Mouse (Mus musculus) forebrain, embryonic 16.5 days (tissue): ENCODE measurements around the gene Scgb2b19. TPM values are rescaled to one million over a fixed set of nuclear protein-coding genes. Genes with fewer than 3 reads are reported as not detected.
"Not testable (repeated sequence)": the region's sequence is repeated elsewhere in the genome, so short reads cannot be mapped to it uniquely, and the experiment has no call there.

Experiments
- ATAC-seq: fragments of 200-750 bp; cut with Nextera tagmentation; 2 replicates; pipeline ENCODE4 v1.8.0; 2017; ENCODE audit warnings: mild to moderate bottlenecking, moderate library complexity
- H3K27ac ChIP-seq: fragments of 300-500 bp; sonication (generic); 2 replicates; pipeline ENCODE4 v1.5.1; 2014; ENCODE audit warnings: low read length, control low read depth
- H3K27me3 ChIP-seq: fragments of 300-500 bp; sonication (generic); replicated peaks from 2 replicates; pipeline ENCODE4 v1.6.1; 2014; ENCODE audit warnings: low read length; ENCODE audit not compliant: control insufficient read depth, insufficient read depth
- H3K36me3 ChIP-seq: fragments of 300-500 bp; sonication (generic); 2 replicates; pipeline ENCODE4 v1.6.1; 2014; ENCODE audit not compliant: control insufficient read depth, insufficient read depth
- H3K4me1 ChIP-seq: fragments of 300-500 bp; sonication (generic); replicated peaks from 2 replicates; pipeline ENCODE4 v1.6.1; 2014; ENCODE audit warnings: low read length; ENCODE audit not compliant: control insufficient read depth, insufficient read depth
- H3K4me2 ChIP-seq: fragments of 300-500 bp; sonication (generic); 2 replicates; pipeline ENCODE4 v1.6.1; 2014; ENCODE audit warnings: mild to moderate bottlenecking, low read length, control low read depth
- H3K4me3 ChIP-seq: fragments of 300-500 bp; sonication (generic); replicated peaks from 2 replicates; pipeline ENCODE4 v1.5.1; 2014; ENCODE audit warnings: mild to moderate bottlenecking, low read length, control low read depth
- H3K9ac ChIP-seq: fragments of 300-500 bp; sonication (generic); replicated peaks from 2 replicates; pipeline ENCODE4 v1.6.1; 2014; ENCODE audit warnings: low read depth, low read length, control low read depth
- H3K9me3 ChIP-seq: fragments of 300-500 bp; sonication (generic); 2 replicates; pipeline ENCODE4 v1.6.1; 2016; ENCODE audit warnings: low read length; ENCODE audit not compliant: control insufficient read depth
- WGBS: fragments of 180-500 bp; shearing (Covaris S2); extraction: QIAGEN DNeasy Blood & Tissue Kit; methylation state at CpG from one replicate; pipeline ENCODE4 v1.1.7; 2014; 5-methylcytosine and 5-hydroxymethylcytosine counted together
- polyA plus RNA-seq: library from polyadenylated mRNA; unstranded; fragments of >200 nt; fragmentation: Nextera tagmentation; extraction: Ambion mirVana; gene quantifications from 2 replicates; pipeline ENCODE4 v1.2.1, GENCODE M21; 2015

The Scgb2b19 gene
- polyA plus RNA-seq = not detected in 2 replicates

- not testable (repeated sequence) for H3K27ac ChIP-seq
Observed at GRCm38 (mm10) chr7:33280238-33280637, at the start of gene Scgb2b19. Scgb2b19 (minus strand) TSS chr7:33280338.

GRCm38 (mm10) chr7:33286991-33287390 lies 6.9 kb upstream of the Scgb2b19 start, which contains the start of gene Scgb1b19:
Scgb1b19 (plus strand) TSS chr7:33287291.
- H3K4me2 ChIP-seq, H3K9me3 ChIP-seq, H3K36me3 ChIP-seq, ATAC-seq, H3K4me1 ChIP-seq, H3K27me3 ChIP-seq, H3K9ac ChIP-seq, H3K27ac ChIP-seq, H3K4me3 ChIP-seq: not testable (repeated sequence)
- 83% methylated on average over 2 of the region's 3 CpGs for WGBS

More at GRCm38 (mm10) chr7:33280238-33280637, at the start of gene Scgb2b19:
- H3K36me3 ChIP-seq, H3K9ac ChIP-seq, H3K4me1 ChIP-seq, H3K9me3 ChIP-seq, H3K4me3 ChIP-seq, H3K4me2 ChIP-seq, ATAC-seq, H3K27me3 ChIP-seq: not testable (repeated sequence)

Other genes starting within 250 kb of the Scgb2b19 start
- gene Scgb2b17, start 223.8 kb downstream of the Scgb2b19 start, polyA plus RNA-seq = not detected in 2 replicates
- gene Scgb1b17, start 216.9 kb downstream of the Scgb2b19 start, polyA plus RNA-seq = not detected in 2 replicates
- not detected in 2 replicates for gene Scgb2b18, start 106.5 kb downstream of the Scgb2b19 start, polyA plus RNA-seq
- not detected in 2 replicates for gene Scgb1b18, start 94.8 kb downstream of the Scgb2b19 start, polyA plus RNA-seq
- gene Scgb1b19, start 7.0 kb upstream of the Scgb2b19 start, polyA plus RNA-seq = not detected in 2 replicates
- gene Scgb2b20, start 86.0 kb upstream of the Scgb2b19 start, polyA plus RNA-seq = not detected in 2 replicates
- gene Scgb1b20, start 92.9 kb upstream of the Scgb2b19 start, polyA plus RNA-seq = not detected in 2 replicates
- gene Scgb2b21, start 240.1 kb upstream of the Scgb2b19 start, polyA plus RNA-seq = not detected in 2 replicates